Mouse (Mus musculus): ENCODE data around the gene Pdlim5. TPM values are rescaled to one million over a fixed set of nuclear protein-coding genes. Genes with fewer than 3 reads are reported as not detected.
A peak's percentile ranks its signal among the peaks of the same experiment; 100 is the strongest.

Pdlim5 gene
- polyA plus RNA-seq, 1 experiment from 2014 or later: 10.0 TPM

- Histone ChIP-seq H3K27ac (ENCODE audit: low read length) (peak overlapping the region; percentile 23), H3K27me3 (replicated peaks; ENCODE audit: control insufficient read depth, insufficient read depth, low read length) (no peaks in the 10 kb centered on the region), H3K4me1 (replicated peaks; ENCODE audit: control insufficient read depth, insufficient read depth, low read length) (peaks cover 24% of the 10 kb centered on the region), H3K9ac (replicated peaks; ENCODE audit: low read depth, low read length) (no peak overlapping the region), H3K4me3 (replicated peaks; ENCODE audit: low read length) (no peak overlapping the region), H3K36me3 (ENCODE audit: control insufficient read depth, insufficient read depth) (no peaks in the 10 kb centered on the region), H3K4me2 (ENCODE audit: low read length) (peak overlapping the region; percentile 25), H3K9me3 (ENCODE audit: control insufficient read depth, low read length) (no peaks in the 10 kb centered on the region)
- 23% methylated on average over 10 of the region's 10 CpGs for WGBS
- peak; percentile 55 for ATAC-seq
Observed at GRCm38 (mm10) chr3:142238260-142239046, 157.0 kb downstream of the Pdlim5 start.

GRCm38 (mm10) chr3:142237621-142238020 is 157.9 kb downstream of the Pdlim5 start:
- Histone ChIP-seq H3K4me1 (replicated peaks; ENCODE audit: control insufficient read depth, insufficient read depth, low read length) (peaks cover 24% of the 10 kb centered on the region), H3K36me3 (ENCODE audit: control insufficient read depth, insufficient read depth) (no peaks in the 10 kb centered on the region), H3K27ac (ENCODE audit: low read length) (no peak overlapping the region), H3K9me3 (ENCODE audit: control insufficient read depth, low read length) (no peaks in the 10 kb centered on the region), H3K4me3 (replicated peaks; ENCODE audit: low read length) (no peak overlapping the region), H3K4me2 (ENCODE audit: low read length) (no peak overlapping the region), H3K27me3 (replicated peaks; ENCODE audit: control insufficient read depth, insufficient read depth, low read length) (no peaks in the 10 kb centered on the region), H3K9ac (replicated peaks; ENCODE audit: low read depth, low read length) (no peak overlapping the region)
- ATAC-seq: peak; percentile 68
- WGBS: 23% methylated on average over 5 of the region's 5 CpGs

- H3K36me3 ChIP-seq (ENCODE audit: control insufficient read depth, insufficient read depth): no peaks in the 10 kb centered on the region
- no peak overlapping the region for H3K9ac ChIP-seq (replicated peaks; ENCODE audit: low read depth, low read length)
- H3K27me3 ChIP-seq (replicated peaks; ENCODE audit: control insufficient read depth, insufficient read depth, low read length): no peaks in the 10 kb centered on the region
- 59% methylated on average over 16 of the region's 16 CpGs for WGBS
- H3K9me3 ChIP-seq (ENCODE audit: control insufficient read depth, low read length): no peaks in the 10 kb centered on the region
- peak; percentile 68 for ATAC-seq
- no peak overlapping the region for H3K27ac ChIP-seq (ENCODE audit: low read length)
- H3K4me1 ChIP-seq (replicated peaks; ENCODE audit: control insufficient read depth, insufficient read depth, low read length): peaks cover 19% of the 10 kb centered on the region
- no peak overlapping the region for H3K4me3 ChIP-seq (replicated peaks; ENCODE audit: low read length)
- H3K4me2 ChIP-seq (ENCODE audit: low read length): no peak overlapping the region
Observed at GRCm38 (mm10) chr3:142233606-142234465, 161.7 kb downstream of the Pdlim5 start.

- WGBS: 80% methylated on average over 7 of the region's 7 CpGs
- H3K4me3 ChIP-seq (replicated peaks; ENCODE audit: low read length): no peak overlapping the region
- H3K27ac ChIP-seq (ENCODE audit: low read length): no peak overlapping the region
- no peak for ATAC-seq
- H3K9ac ChIP-seq (replicated peaks; ENCODE audit: low read depth, low read length): no peak overlapping the region
- no peaks in the 10 kb centered on the region for H3K36me3 ChIP-seq (ENCODE audit: control insufficient read depth, insufficient read depth)
- no peaks in the 10 kb centered on the region for H3K9me3 ChIP-seq (ENCODE audit: control insufficient read depth, low read length)
- no peak overlapping the region for H3K4me2 ChIP-seq (ENCODE audit: low read length)
- H3K27me3 ChIP-seq (replicated peaks; ENCODE audit: control insufficient read depth, insufficient read depth, low read length): no peaks in the 10 kb centered on the region
- peaks cover 2% of the 10 kb centered on the region; the same call in 1 of the 2 replicates for H3K4me1 ChIP-seq (replicated peaks; ENCODE audit: control insufficient read depth, insufficient read depth, low read length)
Observed at GRCm38 (mm10) chr3:142228665-142229064, 166.8 kb downstream of the Pdlim5 start.

GRCm38 (mm10) chr3:142222471-142223103 is 172.9 kb downstream of the Pdlim5 start:
- no peak overlapping the region for H3K4me2 ChIP-seq (ENCODE audit: low read length)
- H3K27me3 ChIP-seq (replicated peaks; ENCODE audit: control insufficient read depth, insufficient read depth, low read length): no peaks in the 10 kb centered on the region
- ATAC-seq: no peak
- H3K4me1 ChIP-seq (replicated peaks; ENCODE audit: control insufficient read depth, insufficient read depth, low read length): no peaks in the 10 kb centered on the region; the same call in 1 of the 2 replicates
- no peak overlapping the region for H3K9ac ChIP-seq (replicated peaks; ENCODE audit: low read depth, low read length)
- no peak overlapping the region for H3K4me3 ChIP-seq (replicated peaks; ENCODE audit: low read length)
- H3K9me3 ChIP-seq (ENCODE audit: control insufficient read depth, low read length): no peaks in the 10 kb centered on the region
- 86% methylated on average over 7 of the region's 7 CpGs for WGBS
- H3K36me3 ChIP-seq (ENCODE audit: control insufficient read depth, insufficient read depth): no peaks in the 10 kb centered on the region
- no peak overlapping the region for H3K27ac ChIP-seq (ENCODE audit: low read length)

GRCm38 (mm10) chr3:142219910-142220309 is 175.6 kb downstream of the Pdlim5 start:
- no peaks in the 10 kb centered on the region; the same call in 1 of the 2 replicates for H3K4me1 ChIP-seq (replicated peaks; ENCODE audit: control insufficient read depth, insufficient read depth, low read length)
- no peaks in the 10 kb centered on the region for H3K27me3 ChIP-seq (replicated peaks; ENCODE audit: control insufficient read depth, insufficient read depth, low read length)
- H3K9ac ChIP-seq (replicated peaks; ENCODE audit: low read depth, low read length): no peak overlapping the region
- H3K4me3 ChIP-seq (replicated peaks; ENCODE audit: low read length): no peak overlapping the region
- 96% methylated on average over 9 of the region's 9 CpGs for WGBS
- H3K36me3 ChIP-seq (ENCODE audit: control insufficient read depth, insufficient read depth): no peaks in the 10 kb centered on the region
- H3K9me3 ChIP-seq (ENCODE audit: control insufficient read depth, low read length): no peaks in the 10 kb centered on the region
- ATAC-seq: no peak
- no peak overlapping the region for H3K27ac ChIP-seq (ENCODE audit: low read length)
- no peak overlapping the region for H3K4me2 ChIP-seq (ENCODE audit: low read length)

- H3K4me3 ChIP-seq (replicated peaks; ENCODE audit: low read length): no peak overlapping the region
- H3K4me2 ChIP-seq (ENCODE audit: low read length): no peak overlapping the region
- 69% methylated on average over 2 of the region's 2 CpGs for WGBS
- H3K9me3 ChIP-seq (ENCODE audit: control insufficient read depth, low read length): no peaks in the 10 kb centered on the region
- no peaks in the 10 kb centered on the region; the same call in 1 of the 2 replicates for H3K4me1 ChIP-seq (replicated peaks; ENCODE audit: control insufficient read depth, insufficient read depth, low read length)
- H3K9ac ChIP-seq (replicated peaks; ENCODE audit: low read depth, low read length): no peak overlapping the region
- no peak for ATAC-seq
- no peak overlapping the region for H3K27ac ChIP-seq (ENCODE audit: low read length)
- no peaks in the 10 kb centered on the region for H3K27me3 ChIP-seq (replicated peaks; ENCODE audit: control insufficient read depth, insufficient read depth, low read length)
- H3K36me3 ChIP-seq (ENCODE audit: control insufficient read depth, insufficient read depth): no peaks in the 10 kb centered on the region
Observed at GRCm38 (mm10) chr3:142212821-142213220, 182.7 kb downstream of the Pdlim5 start.

- Histone ChIP-seq H3K9ac (replicated peaks; ENCODE audit: low read depth, low read length) (no peak overlapping the region), H3K4me2 (ENCODE audit: low read length) (no peak overlapping the region), H3K27me3 (replicated peaks; ENCODE audit: control insufficient read depth, insufficient read depth, low read length) (no peaks in the 10 kb centered on the region), H3K27ac (ENCODE audit: low read length) (no peak overlapping the region), H3K4me1 (replicated peaks; ENCODE audit: control insufficient read depth, insufficient read depth, low read length) (no peaks in the 10 kb centered on the region; the same call in 1 of the 2 replicates), H3K9me3 (ENCODE audit: control insufficient read depth, low read length) (no peaks in the 10 kb centered on the region), H3K36me3 (ENCODE audit: control insufficient read depth, insufficient read depth) (no peaks in the 10 kb centered on the region), H3K4me3 (replicated peaks; ENCODE audit: low read length) (no peak overlapping the region)
- ATAC-seq: no peak
- 72% methylated on average over 3 of the region's 3 CpGs for WGBS
Observed at GRCm38 (mm10) chr3:142212186-142212585, 183.3 kb downstream of the Pdlim5 start.

- 73% methylated on average over 6 of the region's 6 CpGs for WGBS
- H3K27ac ChIP-seq (ENCODE audit: low read length): no peak overlapping the region
- no peak overlapping the region for H3K9ac ChIP-seq (replicated peaks; ENCODE audit: low read depth, low read length)
- H3K4me3 ChIP-seq (replicated peaks; ENCODE audit: low read length): no peak overlapping the region
- H3K36me3 ChIP-seq (ENCODE audit: control insufficient read depth, insufficient read depth): no peaks in the 10 kb centered on the region
- H3K4me2 ChIP-seq (ENCODE audit: low read length): no peak overlapping the region
- no peaks in the 10 kb centered on the region for H3K9me3 ChIP-seq (ENCODE audit: control insufficient read depth, low read length)
- no peaks in the 10 kb centered on the region for H3K27me3 ChIP-seq (replicated peaks; ENCODE audit: control insufficient read depth, insufficient read depth, low read length)
- ATAC-seq: 0 out of 2 replicates have a peak, but pooled peaks have one; percentile 47
- H3K4me1 ChIP-seq (replicated peaks; ENCODE audit: control insufficient read depth, insufficient read depth, low read length): no peaks in the 10 kb centered on the region; the same call in 1 of the 2 replicates
Observed at GRCm38 (mm10) chr3:142209981-142210380, 185.5 kb downstream of the Pdlim5 start.
